Mouse (Mus musculus) B cell, adult 62 days (primary cell): Measurements from ENCODE around the gene Cdx4. TPM values are rescaled to one million over a fixed set of nuclear protein-coding genes. Genes with fewer than 3 reads are reported as not detected.

Experiments
- total RNA-seq: library from RNA; stranded (reverse); gene quantifications from 4 replicates; pipeline ENCODE4 v1.2.4, GENCODE M21; 2023

Cdx4 gene
- total RNA-seq, result not detected in 4 replicates

DNA sequence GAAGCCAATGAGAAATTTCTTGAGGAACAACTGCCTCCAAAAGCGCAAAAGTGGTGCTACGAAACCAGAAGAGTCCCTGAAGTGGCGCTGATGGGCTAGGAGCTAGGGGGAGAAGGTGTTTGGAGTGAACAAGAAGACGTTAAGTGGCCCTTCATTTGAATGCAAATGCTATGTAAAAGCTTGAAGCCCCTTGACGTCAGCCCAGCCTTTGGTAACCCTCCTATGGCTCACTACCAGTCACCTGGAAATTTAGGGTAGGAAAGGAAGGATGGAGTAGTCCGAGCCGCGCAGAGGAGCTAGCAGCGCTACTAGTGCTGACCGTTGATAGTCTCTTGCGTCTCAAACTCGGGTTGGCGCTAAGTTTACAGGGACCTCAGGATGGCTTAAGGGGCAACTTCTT, at the start of gene Cdx4:
Gene Cdx4 (plus strand): TSS at position 253 of the 400 bp plus-strand sequence.

DNA sequence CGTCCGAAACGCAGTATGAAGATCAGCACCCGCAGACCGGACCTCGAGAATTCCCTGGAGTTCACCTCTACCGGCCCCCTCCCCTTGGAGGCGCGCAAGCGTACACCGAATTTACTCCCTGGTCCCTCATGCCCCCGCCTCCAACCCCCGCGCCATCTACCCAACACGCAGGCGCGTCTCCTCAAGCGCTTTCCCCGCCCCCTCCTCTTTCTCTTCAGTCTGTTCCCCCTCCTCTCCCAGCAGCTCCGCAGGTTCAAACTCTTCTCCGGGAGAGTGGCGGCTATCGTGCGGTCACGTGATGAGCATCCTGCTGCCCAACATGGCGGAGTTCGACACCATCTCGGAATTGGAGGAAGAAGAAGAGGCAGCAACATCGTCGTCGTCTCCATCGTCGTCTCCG, 35.1 kb downstream of the Cdx4 start, which contains the start of gene Chic1:
Gene Chic1 (plus strand): TSS at position 190 of the 400 bp plus-strand sequence.

Other genes with a start within 250 kb of the Cdx4 start
- not detected in 4 replicates for gene Nap1l2, start 134.8 kb upstream of the Cdx4 start, total RNA-seq
- 1.4 to 1.7 TPM (median 1.6 TPM) in 4 replicates for gene Chic1, start 35.1 kb downstream of the Cdx4 start, total RNA-seq
- gene Tsx, start 93.1 kb downstream of the Cdx4 start, total RNA-seq, result not detected in 4 replicates
- gene Gm26992, start 100.6 kb downstream of the Cdx4 start, total RNA-seq, result not detected in 4 replicates